Mouse (Mus musculus): ENCODE results near the gene Cmtm7.
A peak's percentile ranks its signal among the peaks of the same experiment; 100 is the strongest.

Gene Cmtm7

GRCm38 (mm10) chr9:114781526-114782212 is at the start of gene Cmtm7:
TSS of gene Cmtm7 (minus strand) at chr9:114781856.
- peak; percentile 82 to 85 for DNase-seq

GRCm38 (mm10) chr9:114830351-114830750 is 48.7 kb upstream of the Cmtm7 start:
- no peak for DNase-seq

GRCm38 (mm10) chr9:114829669-114830068 is 48.0 kb upstream of the Cmtm7 start:
- peak in 1 of 2 experiments; percentile 16 for DNase-seq

- no peak for DNase-seq
These were observed 46.7 kb upstream of the Cmtm7 start for GRCm38 (mm10) chr9:114828377-114828776.

- DNase-seq: no peak
These were observed 45.7 kb upstream of the Cmtm7 start for GRCm38 (mm10) chr9:114827242-114827852.

DNA sequence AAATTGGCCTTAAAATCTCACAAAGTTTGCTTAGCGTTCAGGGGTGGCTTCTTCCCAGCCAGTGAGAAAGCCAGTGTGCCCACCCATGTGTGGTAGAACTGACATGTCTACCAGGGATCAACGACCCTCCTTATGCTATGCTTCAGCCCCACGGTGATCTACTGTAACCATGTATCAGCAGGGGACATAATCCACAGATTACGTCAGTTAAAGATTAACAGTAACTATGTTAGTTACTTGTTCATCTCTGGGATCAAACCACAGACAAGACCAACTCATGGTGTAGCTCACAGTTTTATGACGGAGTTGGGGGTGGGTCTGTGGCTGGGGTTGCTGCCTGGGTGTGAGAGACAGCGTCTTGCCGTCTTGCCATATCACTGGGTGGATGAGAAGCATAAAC is 42.5 kb upstream of the Cmtm7 start:
- no peak for DNase-seq

DNA sequence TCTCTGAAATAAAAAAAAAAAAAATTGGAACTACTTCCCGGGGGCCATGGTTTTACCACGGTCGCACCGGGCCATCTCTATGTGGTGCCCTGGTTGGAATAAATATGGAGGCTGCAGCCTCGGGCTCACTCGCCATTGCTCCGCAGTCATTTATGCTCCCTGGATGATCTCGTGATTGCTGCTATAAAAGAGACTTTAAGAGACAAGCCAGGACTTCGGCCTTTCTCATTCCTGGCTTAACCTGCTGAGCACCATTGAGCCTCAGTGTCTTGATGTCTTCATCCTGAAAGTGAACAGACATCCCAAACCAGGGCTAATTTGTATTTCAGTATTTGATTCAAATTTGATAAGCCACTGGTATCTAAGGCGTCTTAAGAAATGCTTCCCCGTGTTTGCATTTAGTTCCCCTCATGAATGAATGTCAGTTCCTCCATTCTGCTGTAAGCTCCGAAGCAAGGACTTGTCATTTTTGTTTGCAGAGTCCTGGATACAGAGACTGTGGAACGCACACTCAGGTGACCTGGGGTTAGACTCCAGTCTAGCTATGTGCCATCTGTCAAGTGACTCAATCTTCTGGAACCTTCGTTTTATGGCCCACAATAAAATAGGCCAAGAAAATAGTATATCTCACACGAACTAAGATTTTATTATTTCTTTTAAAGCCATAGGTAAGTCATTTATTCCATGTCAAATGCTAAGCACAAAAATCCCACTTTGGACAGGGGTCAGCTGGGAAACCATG is 40.1 kb upstream of the Cmtm7 start:
- DNase-seq: no peak

DNA sequence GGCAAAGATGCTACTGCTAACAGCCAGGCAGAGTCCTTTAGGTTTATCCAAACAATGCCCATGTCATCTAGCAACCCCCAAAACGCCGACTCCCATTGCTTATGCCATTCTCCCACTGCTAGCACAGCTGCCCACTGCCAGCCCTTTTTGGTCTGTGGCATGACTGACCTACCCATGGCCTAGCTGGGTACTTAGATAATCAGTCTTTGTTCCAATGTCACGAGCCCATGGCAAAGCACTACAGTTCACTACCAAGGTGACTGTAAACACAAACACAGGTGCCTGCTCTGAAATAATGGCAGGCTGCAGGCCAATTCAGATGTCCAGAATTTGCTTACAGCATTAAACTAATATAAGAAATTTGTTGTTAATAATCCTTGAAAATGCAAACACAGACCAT is 37.3 kb upstream of the Cmtm7 start:
- peak; percentile 55 to 61 for DNase-seq

- no peak for DNase-seq
These were observed 35.4 kb upstream of the Cmtm7 start for GRCm38 (mm10) chr9:114817012-114817411.

GRCm38 (mm10) chr9:114816121-114816520 is 34.5 kb upstream of the Cmtm7 start:
- DNase-seq: no peak

GRCm38 (mm10) chr9:114815315-114815714 is 33.7 kb upstream of the Cmtm7 start:
- peak; percentile 49 to 63 for DNase-seq

GRCm38 (mm10) chr9:114812001-114812400 is 30.3 kb upstream of the Cmtm7 start:
- DNase-seq: no peak

DNA sequence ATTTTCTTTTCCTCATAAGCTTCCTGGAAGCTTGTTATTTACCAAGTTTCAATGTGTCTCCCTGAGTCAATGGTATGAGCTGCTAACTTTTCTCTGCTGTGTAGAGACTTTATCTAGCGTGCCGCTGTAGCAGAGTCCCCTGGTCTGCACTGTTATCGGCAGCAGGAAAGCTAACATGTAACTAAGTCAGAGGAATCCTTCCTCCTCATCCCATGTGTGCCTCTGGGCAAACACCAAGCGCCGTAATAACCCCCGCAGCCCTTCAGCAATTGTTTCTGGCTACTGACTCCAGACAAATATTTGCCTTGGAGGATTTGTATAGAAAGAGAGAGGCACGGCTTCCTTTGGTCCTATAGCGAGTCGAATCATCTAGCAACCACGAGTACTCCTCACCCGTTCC is 29.2 kb upstream of the Cmtm7 start:
- DNase-seq: no peak

DNA sequence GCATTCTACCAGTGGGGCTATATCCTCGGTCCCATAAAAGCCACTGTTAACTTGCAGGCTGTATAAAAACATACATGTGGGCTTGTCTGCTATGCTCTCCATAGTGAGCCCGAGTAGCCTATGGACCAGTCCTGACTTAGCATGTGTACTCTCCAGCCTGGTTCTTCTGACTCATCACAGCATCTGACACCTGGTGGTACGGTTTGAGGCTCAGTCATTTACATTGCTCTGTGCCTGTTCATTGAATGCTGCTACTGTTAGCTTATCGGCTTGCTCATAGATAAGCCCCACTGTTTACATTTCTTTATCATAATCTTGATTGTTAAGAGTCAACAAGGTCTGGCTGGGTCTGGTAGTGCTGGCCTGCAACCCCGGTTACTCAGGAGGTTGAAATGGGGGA is 27.0 kb upstream of the Cmtm7 start:
- no peak for DNase-seq

GRCm38 (mm10) chr9:114807261-114807660 is 25.6 kb upstream of the Cmtm7 start:
- no peak for DNase-seq

DNA sequence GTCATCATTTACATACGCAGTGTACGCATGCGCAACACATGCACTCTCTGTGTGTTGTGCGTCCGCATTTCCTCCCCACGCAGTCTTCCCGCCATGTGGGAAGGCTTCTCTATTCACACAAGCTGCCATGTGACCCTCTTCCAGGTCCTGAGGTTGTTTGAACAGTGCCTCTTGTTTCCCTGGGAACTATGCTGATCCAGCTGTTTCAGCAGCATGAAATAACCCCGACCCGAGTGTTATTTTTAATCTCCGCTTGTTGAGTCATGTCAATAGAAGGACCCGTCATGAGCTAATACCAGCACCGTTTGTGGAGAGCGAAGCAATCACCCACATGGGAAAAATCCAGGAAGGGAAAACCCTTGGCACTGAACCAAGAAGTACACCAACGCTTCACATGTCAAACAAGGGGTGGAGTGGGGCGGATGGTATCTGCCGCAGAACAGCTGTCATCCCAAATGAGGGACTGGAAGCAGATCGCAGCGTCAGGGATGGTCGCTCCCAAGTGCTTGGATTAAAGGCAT is 23.6 kb upstream of the Cmtm7 start:
- peak; percentile 64 to 77 for DNase-seq

DNA sequence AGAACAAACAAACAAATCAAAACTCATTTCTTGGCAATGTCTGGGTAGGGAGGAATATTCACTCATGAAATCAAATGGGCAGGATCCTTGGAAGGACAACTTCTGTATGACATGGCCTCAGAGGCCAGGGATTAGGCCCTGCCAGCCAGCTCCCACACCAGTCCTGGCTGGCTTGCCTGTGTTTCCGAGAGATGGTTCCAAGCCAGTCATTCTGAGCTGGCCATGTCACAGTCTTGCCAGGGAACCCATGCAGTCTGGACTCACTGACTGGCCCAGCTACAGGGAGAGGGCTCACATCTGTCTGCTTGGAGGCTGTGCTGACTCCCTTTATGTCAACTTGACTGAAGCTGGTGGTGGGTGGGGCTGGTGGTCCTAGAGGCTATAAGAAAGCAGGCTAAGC is 20.5 kb upstream of the Cmtm7 start:
- DNase-seq: no peak

- no peak for DNase-seq
These were observed 19.6 kb upstream of the Cmtm7 start for GRCm38 (mm10) chr9:114801301-114801700.

DNA sequence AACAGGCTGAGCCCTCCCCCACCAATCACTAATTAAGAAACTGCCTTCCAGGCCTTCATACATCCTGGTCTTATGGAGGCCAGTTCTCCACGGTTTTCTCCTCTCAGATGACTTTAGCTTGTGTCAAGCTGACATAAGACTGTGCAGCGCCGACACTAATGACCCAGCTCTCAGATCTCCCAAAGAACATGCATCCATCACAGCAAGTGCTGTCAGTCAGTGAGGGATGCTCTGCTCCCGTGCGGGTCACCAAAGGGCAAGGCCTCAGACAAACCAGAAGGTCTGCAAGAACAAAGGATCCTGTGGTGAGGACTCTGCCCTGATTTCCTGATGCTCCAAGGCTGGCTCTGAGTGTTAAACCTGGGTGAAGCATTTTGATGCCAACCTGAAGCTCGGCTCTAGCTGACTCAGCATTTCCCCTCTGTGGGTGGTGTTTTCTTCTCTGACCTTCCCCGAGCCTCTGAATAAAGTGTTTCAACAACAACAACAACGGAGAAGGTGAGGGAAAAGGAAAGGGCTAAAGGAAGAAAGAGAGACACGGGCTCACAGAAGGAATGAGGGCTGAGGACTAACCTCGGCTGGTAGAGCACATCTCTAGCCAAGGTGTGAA is 17.9 kb upstream of the Cmtm7 start:
- no peak for DNase-seq

DNA sequence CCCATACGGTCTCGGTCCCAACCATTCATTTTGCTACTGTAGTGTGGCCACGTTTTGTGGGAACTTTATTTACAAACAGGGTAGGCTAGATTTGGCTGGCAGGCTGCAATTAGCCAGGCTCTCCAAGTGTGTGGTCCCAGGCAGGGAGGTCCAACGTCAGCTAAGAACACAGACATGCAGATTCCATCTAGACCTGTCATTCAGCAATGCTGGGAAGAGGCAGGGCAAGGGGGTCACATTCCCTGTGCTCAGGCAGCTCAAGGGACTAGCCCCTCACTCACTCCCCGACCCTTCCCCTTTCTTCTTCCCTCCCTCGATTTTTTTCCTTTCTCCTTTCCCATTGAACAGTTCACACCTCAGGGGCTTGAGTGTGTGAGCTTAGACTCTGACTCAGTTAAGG is 17.2 kb upstream of the Cmtm7 start:
- no peak for DNase-seq

GRCm38 (mm10) chr9:114797329-114798004 is 15.8 kb upstream of the Cmtm7 start:
- DNase-seq: peak; percentile 75 to 84

DNA sequence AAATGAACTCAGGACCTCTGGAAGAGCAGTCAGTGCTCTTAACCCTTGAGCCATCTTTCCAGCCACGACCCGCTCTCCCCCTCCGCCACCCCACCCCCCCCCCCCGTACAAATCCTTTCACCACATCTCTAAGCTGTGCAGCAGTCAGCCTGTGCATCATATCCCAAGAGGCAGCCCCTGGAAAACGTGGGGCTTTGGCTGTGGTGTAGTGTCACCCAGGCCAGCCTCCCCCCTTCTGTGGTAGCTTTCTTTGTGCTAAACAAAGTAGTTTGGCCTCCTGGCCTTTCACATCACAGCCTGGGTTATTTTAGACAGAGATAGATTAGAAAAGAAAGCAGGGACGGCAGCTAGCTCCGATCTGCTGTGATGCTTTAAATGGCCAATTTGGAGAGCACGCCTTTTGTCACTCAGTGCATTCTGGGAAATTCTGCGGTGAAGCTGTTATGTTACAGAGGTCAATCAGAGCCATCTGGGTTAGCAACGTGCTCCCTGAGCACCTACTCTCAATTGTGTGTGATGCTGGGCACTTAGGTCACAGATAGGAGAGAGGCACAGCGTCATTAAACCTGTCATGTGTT is 14.9 kb upstream of the Cmtm7 start:
- DNase-seq: no peak

Data from lung, adult 18-20 months (tissue).